Mouse (Mus musculus) inflammation-experienced regulatory T-cells, adult 16 weeks (primary cell): ENCODE measurements around the gene 1700029P11Rik. TPM values are rescaled to one million over a fixed set of nuclear protein-coding genes. Genes with fewer than 3 reads are reported as not detected.

ENCODE experiments used
- polyA plus RNA-seq: library from polyadenylated mRNA; unstranded; fragments of 100-300 nt; shearing (Covaris generic); gene quantifications from one replicate; pipeline ENCODE4 v1.2.1, GENCODE M21; 2017

The 1700029P11Rik gene
- polyA plus RNA-seq: not detected

GRCm38 (mm10) chr15:81980321-81980720 lies at the start of gene 1700029P11Rik:
Gene 1700029P11Rik (plus strand): TSS chr15:81980540.

DNA sequence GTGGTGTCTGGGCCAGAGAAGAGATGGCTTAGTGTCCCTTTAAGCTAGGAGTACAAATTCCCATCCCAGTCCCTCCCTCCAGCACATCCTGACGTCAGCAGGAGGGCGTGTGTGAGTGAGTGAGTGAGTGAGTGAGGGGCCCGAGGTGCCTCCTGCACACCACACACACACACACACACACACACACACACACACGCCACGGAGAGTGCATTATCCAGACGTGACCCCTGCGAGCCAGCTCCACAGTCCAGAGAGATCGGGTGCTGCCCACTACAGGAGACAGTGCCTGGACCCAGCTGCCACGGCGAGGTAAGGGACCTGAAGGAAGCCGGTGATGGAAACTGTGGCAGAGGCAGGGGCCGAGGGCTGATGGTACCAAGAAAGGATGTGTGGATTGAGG lies 43.7 kb upstream of the 1700029P11Rik start, which contains the start of gene Csdc2:
Csdc2 (plus strand) TSS at position 81 of the 400 bp plus-strand sequence.

DNA sequence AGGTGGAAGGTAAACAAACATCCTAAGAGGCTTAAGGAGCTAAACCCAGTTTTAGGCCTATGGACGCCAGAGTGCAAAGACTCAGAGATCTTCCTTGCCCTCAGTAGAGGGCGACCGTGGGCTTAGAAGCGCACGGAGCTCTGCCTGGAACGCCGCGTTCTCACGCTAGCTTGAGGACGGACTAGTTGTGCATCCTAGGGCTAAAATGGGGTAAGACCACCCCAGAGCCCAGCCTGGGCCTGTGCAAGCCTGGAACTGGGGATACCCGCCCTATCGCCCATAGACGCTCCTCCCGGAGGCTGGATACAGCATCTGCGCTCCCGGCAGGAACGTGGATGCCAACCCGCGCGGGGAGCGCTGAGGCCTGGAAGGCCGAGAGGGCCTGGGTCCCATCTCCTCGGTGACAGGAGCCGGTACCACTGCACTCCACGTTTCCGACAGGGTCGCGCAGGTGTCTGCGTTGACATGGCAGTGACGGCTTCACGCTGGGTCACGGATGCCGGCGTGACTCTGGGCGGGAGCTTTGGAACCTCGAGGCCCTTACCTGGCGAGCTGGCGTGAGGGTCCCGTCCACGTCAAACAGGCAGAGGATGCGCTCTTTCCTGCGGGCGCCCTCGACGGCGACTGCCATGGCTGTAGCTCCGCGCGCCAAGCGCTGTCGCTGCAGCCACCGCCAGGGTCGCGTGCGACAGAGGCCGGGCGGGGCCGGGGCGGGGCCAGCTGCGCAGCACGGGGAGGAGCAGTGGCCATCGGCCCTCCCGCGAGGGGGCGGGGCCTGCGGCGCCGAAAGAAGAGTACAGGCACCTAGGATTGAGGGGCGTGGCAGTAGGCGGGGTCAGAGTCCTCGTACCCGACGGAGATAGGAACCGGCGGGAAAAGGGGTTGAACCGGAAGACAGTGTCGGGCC lies 19.9 kb upstream of the 1700029P11Rik start, which contains the start of gene Pmm1:
Pmm1 (minus strand) TSS at position 760 of the 907 bp plus-strand sequence.

DNA sequence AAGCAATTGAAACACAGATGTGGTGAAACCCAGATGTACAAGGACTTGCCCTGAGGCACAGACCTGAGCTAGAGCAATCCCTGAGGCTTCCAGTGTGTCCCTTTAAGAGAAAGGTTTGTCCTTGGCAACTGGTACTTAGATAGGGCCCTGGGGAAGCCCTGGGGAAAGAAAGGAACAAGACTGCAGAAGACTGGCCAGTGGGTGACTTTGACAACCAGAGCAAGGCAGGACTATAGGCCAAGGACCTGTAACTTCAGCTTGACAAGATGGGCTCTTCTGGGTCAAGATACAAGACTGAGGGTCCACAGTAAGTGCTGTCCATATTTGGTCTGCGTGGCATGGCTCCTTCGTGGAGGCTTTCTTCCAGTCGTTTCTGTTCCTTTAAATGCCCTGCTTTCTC lies 7.3 kb downstream of the 1700029P11Rik start, which contains the start of gene Xrcc6:
Xrcc6 (plus strand) TSS at position 190 of the 400 bp plus-strand sequence.

Other genes with a start within 250 kb of the 1700029P11Rik start
- gene Zc3h7b, start 235.5 kb upstream of the 1700029P11Rik start, polyA plus RNA-seq: 5.7 TPM
- 88.9 TPM for gene Rangap1, start 235.0 kb upstream of the 1700029P11Rik start, polyA plus RNA-seq
- gene Tef, start 178.1 kb upstream of the 1700029P11Rik start, polyA plus RNA-seq: 22.9 TPM
- 86.1 TPM for gene Tob2, start 121.7 kb upstream of the 1700029P11Rik start, polyA plus RNA-seq
- gene Phf5a, start 108.6 kb upstream of the 1700029P11Rik start, polyA plus RNA-seq: 86.7 TPM
- 149 TPM for gene Aco2, start 108.2 kb upstream of the 1700029P11Rik start, polyA plus RNA-seq
- gene Polr3h, start 54.3 kb upstream of the 1700029P11Rik start, polyA plus RNA-seq: 52.2 TPM
- gene Csdc2, start 43.8 kb upstream of the 1700029P11Rik start, polyA plus RNA-seq: not detected
- 13.7 TPM for gene Pmm1, start 19.6 kb upstream of the 1700029P11Rik start, polyA plus RNA-seq
- 80.5 TPM for gene Xrcc6, start 7.3 kb downstream of the 1700029P11Rik start, polyA plus RNA-seq
- 31.6 TPM for gene Desi1, start 53.3 kb downstream of the 1700029P11Rik start, polyA plus RNA-seq
- gene Snu13, start 67.1 kb downstream of the 1700029P11Rik start, polyA plus RNA-seq: 179 TPM
- 0.06 TPM for gene 4930407I10Rik, start 78.6 kb downstream of the 1700029P11Rik start, polyA plus RNA-seq
- not detected for gene Mei1, start 89.5 kb downstream of the 1700029P11Rik start, polyA plus RNA-seq
- gene Ccdc134, start 147.4 kb downstream of the 1700029P11Rik start, polyA plus RNA-seq: 33.5 TPM
- gene Srebf2, start 166.6 kb downstream of the 1700029P11Rik start, polyA plus RNA-seq: 167 TPM
- not detected for gene Shisa8, start 232.3 kb downstream of the 1700029P11Rik start, polyA plus RNA-seq
- 3.2 TPM for gene Tnfrsf13c, start 243.8 kb downstream of the 1700029P11Rik start, polyA plus RNA-seq